Mouse (Mus musculus): ENCODE data around the gene Zbtb2. TPM values are rescaled to one million over a fixed set of nuclear protein-coding genes. Genes with fewer than 3 reads are reported as not detected.
"Not testable (repeated sequence)": the region's sequence is repeated elsewhere in the genome, so short reads cannot be mapped to it uniquely, and the experiment has no call there.

The Zbtb2 gene
- total RNA-seq (2014; rRNA removed) = 18.0 and 19.5 TPM in 2 replicates
- 11.8 and 13.5 TPM in 2 replicates for polyA plus RNA-seq (2015; fragmentation: Nextera tagmentation; extraction: Ambion mirVana)

- Histone ChIP-seq H3K36me3 (ENCODE audit: insufficient read depth, low read length) (no peaks in the 10 kb centered on the region), H3K4me3 (ENCODE audit: low read length) (peak within 1 kb of the TSS; percentile 80), H3K9ac (replicated peaks; ENCODE audit: low read length) (peak within 1 kb of the TSS; percentile 99), H3K4me2 (ENCODE audit: low read depth, low read length) (peak within 1 kb of the TSS; percentile 92), H3K9me3 (ENCODE audit: low read length) (no peaks in the 10 kb centered on the region), H3K27ac (peak within 1 kb of the TSS; percentile 100), H3K4me1 (ENCODE audit: insufficient read depth, low read length) (peaks cover 24% of the 10 kb centered on the region), H3K27me3 (ENCODE audit: insufficient read depth, low read length) (no peaks in the 10 kb centered on the region)
- TF ChIP-seq CTCF (IDR thresholded peaks at IDR 0.05; ENCODE audit: low read depth) = no peak
- DNase-seq (ENCODE audit: low spot score) (peak; percentile 75), ATAC-seq (peak; percentile 25)
- 0% methylated on average over 29 of the region's 87 CpGs for WGBS
These were observed at the start of gene Zbtb2 for GRCm38 (mm10) chr10:4387701-4388383. TSS of gene Zbtb2 (minus strand) at chr10:4388108.

GRCm38 (mm10) chr10:4435416-4435815 lies 47.5 kb upstream of the Zbtb2 start:
- Histone ChIP-seq H3K4me3 (ENCODE audit: low read length) (no peak overlapping the region), H3K4me2 (ENCODE audit: low read depth, low read length) (no peak overlapping the region), H3K4me1 (ENCODE audit: insufficient read depth, low read length) (0 out of 2 replicates have a peak, but pooled peaks cover 7% of the 10 kb centered on the region), H3K9me3 (ENCODE audit: low read length) (no peaks in the 10 kb centered on the region), H3K27me3 (ENCODE audit: insufficient read depth, low read length) (no peaks in the 10 kb centered on the region), H3K9ac (replicated peaks; ENCODE audit: low read length) (no peak overlapping the region), H3K36me3 (ENCODE audit: insufficient read depth, low read length) (peaks cover 11% of the 10 kb centered on the region), H3K27ac (no peak overlapping the region)
- ATAC-seq (no peak), DNase-seq (ENCODE audit: low spot score) (no peak)
- TF ChIP-seq CTCF (IDR thresholded peaks at IDR 0.05; ENCODE audit: low read depth) = no peak
- 85% methylated on average over 3 of the region's 3 CpGs for WGBS

GRCm38 (mm10) chr10:4433871-4434270 lies 46.0 kb upstream of the Zbtb2 start:
- not testable (repeated sequence) for H3K27ac ChIP-seq; H3K4me2 ChIP-seq (ENCODE audit: low read depth, low read length); H3K9me3 ChIP-seq (ENCODE audit: low read length); H3K4me3 ChIP-seq (ENCODE audit: low read length); H3K36me3 ChIP-seq (ENCODE audit: insufficient read depth, low read length); H3K9ac ChIP-seq (replicated peaks; ENCODE audit: low read length); ATAC-seq; H3K27me3 ChIP-seq (ENCODE audit: insufficient read depth, low read length); DNase-seq (ENCODE audit: low spot score); H3K4me1 ChIP-seq (ENCODE audit: insufficient read depth, low read length)
- WGBS = 96% methylated on average over 2 of the region's 2 CpGs

- Histone ChIP-seq H3K27me3 (ENCODE audit: insufficient read depth, low read length) (no peaks in the 10 kb centered on the region), H3K36me3 (ENCODE audit: insufficient read depth, low read length) (no peaks in the 10 kb centered on the region), H3K4me3 (ENCODE audit: low read length) (peak overlapping the region; percentile 70), H3K27ac (peak overlapping the region; percentile 85), H3K4me1 (ENCODE audit: insufficient read depth, low read length) (0 out of 2 replicates have a peak, but pooled peaks cover 7% of the 10 kb centered on the region), H3K4me2 (ENCODE audit: low read depth, low read length) (peak overlapping the region; percentile 69), H3K9ac (replicated peaks; ENCODE audit: low read length) (peak overlapping the region; percentile 46), H3K9me3 (ENCODE audit: low read length) (no peaks in the 10 kb centered on the region)
- DNase-seq (ENCODE audit: low spot score) (peak; percentile 43), ATAC-seq (no peak)
- 10% methylated on average over 19 of the region's 19 CpGs for WGBS
- TF ChIP-seq CTCF (IDR thresholded peaks at IDR 0.05; ENCODE audit: low read depth) = peak; percentile 42
These were observed 45.3 kb upstream of the Zbtb2 start for GRCm38 (mm10) chr10:4432996-4433755.

GRCm38 (mm10) chr10:4432123-4432931 lies 44.4 kb upstream of the Zbtb2 start, which contains the start of the genes Rmnd1 and Armt1:
TSS of gene Rmnd1 (minus strand) at chr10:4432388.
TSS of gene Armt1 (plus strand) at chr10:4432467.
- H3K4me1 ChIP-seq (ENCODE audit: insufficient read depth, low read length) = 0 out of 2 replicates have a peak, but pooled peaks cover 7% of the 10 kb centered on the region
- peak within 1 kb of the TSS; percentile 91 for H3K4me2 ChIP-seq (ENCODE audit: low read depth, low read length)
- peak within 1 kb of the TSS; percentile 70 for H3K4me3 ChIP-seq (ENCODE audit: low read length)
- H3K9ac ChIP-seq (replicated peaks; ENCODE audit: low read length) = peak within 1 kb of the TSS; percentile 74
- no peaks in the 10 kb centered on the region for H3K9me3 ChIP-seq (ENCODE audit: low read length)
- ATAC-seq = peak; percentile 95
- peak; percentile 96 for DNase-seq (ENCODE audit: low spot score)
- H3K27me3 ChIP-seq (ENCODE audit: insufficient read depth, low read length) = no peaks in the 10 kb centered on the region
- peak within 1 kb of the TSS; percentile 85 for H3K27ac ChIP-seq
- no peak for TF ChIP-seq CTCF (IDR thresholded peaks at IDR 0.05; ENCODE audit: low read depth)
- WGBS = under 1% methylated on average over 71 of the region's 75 CpGs
- H3K36me3 ChIP-seq (ENCODE audit: insufficient read depth, low read length) = no peaks in the 10 kb centered on the region

- no peak for TF ChIP-seq CTCF (IDR thresholded peaks at IDR 0.05; ENCODE audit: low read depth)
- H3K4me2 ChIP-seq (ENCODE audit: low read depth, low read length) = peak overlapping the region; percentile 91
- ATAC-seq = no peak; the same call in 1 of the 2 replicates
- H3K36me3 ChIP-seq (ENCODE audit: insufficient read depth, low read length) = peaks cover 3% of the 10 kb centered on the region; the same call in 1 of the 2 replicates
- no peak for DNase-seq (ENCODE audit: low spot score)
- 12% methylated on average over 5 of the region's 5 CpGs for WGBS
- no peaks in the 10 kb centered on the region for H3K27me3 ChIP-seq (ENCODE audit: insufficient read depth, low read length)
- H3K4me1 ChIP-seq (ENCODE audit: insufficient read depth, low read length) = 0 out of 2 replicates have a peak, but pooled peaks cover 7% of the 10 kb centered on the region
- H3K9ac ChIP-seq (replicated peaks; ENCODE audit: low read length) = peak overlapping the region; percentile 74
- peak overlapping the region; percentile 70 for H3K4me3 ChIP-seq (ENCODE audit: low read length)
- H3K27ac ChIP-seq = peak overlapping the region; percentile 74
- no peaks in the 10 kb centered on the region for H3K9me3 ChIP-seq (ENCODE audit: low read length)
These were observed 43.8 kb upstream of the Zbtb2 start for GRCm38 (mm10) chr10:4431746-4432122.
